Mouse (Mus musculus) myocyte (in vitro differentiated cells): Measurements from ENCODE around the gene Exo1. TPM values are rescaled to one million over a fixed set of nuclear protein-coding genes. Genes with fewer than 3 reads are reported as not detected.

Experiments
- H3K27me3 ChIP-seq: one replicate; pipeline ENCODE4 v1.6.1; 2011; ENCODE audit not compliant: control insufficient read depth, insufficient read depth, insufficient read length
- H3K36me3 ChIP-seq: one replicate; pipeline ENCODE4 v1.6.1; 2011; ENCODE audit not compliant: control insufficient read depth, insufficient read depth
- H3K4me2 ChIP-seq: one replicate; pipeline ENCODE4 v1.6.1; 2011; ENCODE audit warnings: low read depth, control low read depth
- H3K4me3 ChIP-seq: one replicate; pipeline ENCODE4 v1.5.1; 2011; ENCODE audit warnings: mild to moderate bottlenecking, control low read depth, moderate library complexity
- H3K79me2 ChIP-seq: one replicate; pipeline ENCODE4 v1.6.1; 2011; ENCODE audit not compliant: control insufficient read depth, insufficient read depth
- H3ac ChIP-seq: one replicate; pipeline ENCODE4 v1.6.1; 2011; ENCODE audit not compliant: control insufficient read depth, insufficient read length
- CEBPB ChIP-seq: IDR thresholded peaks from 2 replicates; pipeline ENCODE4 v1.6.1; 2011; ENCODE audit warnings: mild to moderate bottlenecking, moderate library complexity; ENCODE audit not compliant: poor library complexity, insufficient read depth, severe bottlenecking
- E2F4 ChIP-seq: IDR thresholded peaks from one replicate; pipeline ENCODE4 v1.6.1; 2011; ENCODE audit warnings: mild to moderate bottlenecking, control low read depth, moderate library complexity; ENCODE audit not compliant: insufficient read depth
- MAX ChIP-seq: IDR thresholded peaks from one replicate; pipeline ENCODE4 v1.6.1; 2011; ENCODE audit warnings: low read depth, mild to moderate bottlenecking, control low read depth
- MYOD1 ChIP-seq, 3 experiments: IDR thresholded peaks; one replicate each; pipeline ENCODE4 v1.6.1; 2011; ENCODE audit warnings: control low read depth in 2 of 3, low read depth in 2 of 3, mild to moderate bottlenecking in 2 of 3, moderate library complexity in 1 of 3; ENCODE audit not compliant: insufficient read length in 2 of 3, control insufficient read depth in 1 of 3
- MYOG ChIP-seq, 3 experiments: IDR thresholded peaks; one replicate each; pipeline ENCODE4 v1.6.1; 2011; ENCODE audit warnings: control low read depth in 2 of 3, low read depth in 2 of 3, mild to moderate bottlenecking in 2 of 3; ENCODE audit not compliant: insufficient read length in 2 of 3, control insufficient read depth in 1 of 3, insufficient read depth in 1 of 3
- POLR2A ChIP-seq: IDR thresholded peaks from one replicate; pipeline ENCODE4 v1.6.1; 2011; ENCODE audit warnings: low read depth, mild to moderate bottlenecking, control low read depth, moderate library complexity; ENCODE audit not compliant: insufficient read length
- POLR2AphosphoS2 ChIP-seq: IDR thresholded peaks from one replicate; pipeline ENCODE4 v1.6.1; 2011; ENCODE audit warnings: low read depth, control low read depth; ENCODE audit not compliant: insufficient read length
- REST ChIP-seq: IDR thresholded peaks from one replicate; pipeline ENCODE4 v1.6.1; 2011; ENCODE audit warnings: mild to moderate bottlenecking, control low read depth, moderate library complexity; ENCODE audit not compliant: insufficient read depth, insufficient read length
- SRF ChIP-seq: IDR thresholded peaks from one replicate; pipeline ENCODE4 v1.6.1; 2011; ENCODE audit warnings: low read depth; ENCODE audit not compliant: control insufficient read depth, insufficient read length
- TCF12 ChIP-seq: IDR thresholded peaks from one replicate; pipeline ENCODE4 v1.6.1; 2011; ENCODE audit warnings: mild to moderate bottlenecking, control low read depth; ENCODE audit not compliant: poor library complexity, insufficient read depth, severe bottlenecking
- TCF3 ChIP-seq: IDR thresholded peaks from one replicate; pipeline ENCODE4 v1.6.1; 2011; ENCODE audit warnings: low read depth, control low read depth; ENCODE audit not compliant: insufficient read length
- USF1 ChIP-seq: IDR thresholded peaks from one replicate; pipeline ENCODE4 v1.6.1; 2011; ENCODE audit warnings: low read depth, mild to moderate bottlenecking, control low read depth, moderate library complexity
- polyA plus RNA-seq: library from polyadenylated mRNA; unstranded; fragments of >200 nt; fragmentation: generic; extraction: Trizol; gene quantifications from one replicate; pipeline ENCODE4 v1.2.1, GENCODE M21; 2012; ENCODE audit warnings: missing spikeins

Exo1 gene
- polyA plus RNA-seq, 1 experiment: 2.3 TPM

- no peak overlapping the region for H3K4me2 ChIP-seq
- no peaks in the 10 kb centered on the region for H3K36me3 ChIP-seq
- H3K4me3 ChIP-seq: no peak overlapping the region
- TF ChIP-seq MYOD1 (IDR thresholded peaks at IDR 0.05; ENCODE audit: control insufficient read depth in 1 of 3, insufficient read length in 2 of 3, low read depth in 2 of 3) (no peak), E2F4 (no peak), MAX (no peak), TCF12 (no peak)
- no peaks in the 10 kb centered on the region for H3K79me2 ChIP-seq
- H3K27me3 ChIP-seq: no peaks in the 10 kb centered on the region
- no peak overlapping the region for H3ac ChIP-seq
Observed at GRCm38 (mm10) chr1:175913728-175914303, 33.4 kb downstream of the Exo1 start.

- H3K4me3 ChIP-seq: no peak within 1 kb of the TSS
- no peak within 1 kb of the TSS for H3K4me2 ChIP-seq
- no peak for TF ChIP-seq REST
- TF ChIP-seq CEBPB: no peak
- no peak for TF ChIP-seq POLR2A
- no peak for TF ChIP-seq E2F4
- TF ChIP-seq USF1: no peak
- no peak for TF ChIP-seq MYOD1 (IDR thresholded peaks at IDR 0.05; ENCODE audit: control insufficient read depth in 1 of 3, insufficient read length in 2 of 3, low read depth in 2 of 3)
- TF ChIP-seq TCF12: no peak
- TF ChIP-seq POLR2AphosphoS2: no peak
- no peak for TF ChIP-seq MAX
- no peak for TF ChIP-seq MYOG (IDR thresholded peaks at IDR 0.05; ENCODE audit: control insufficient read depth in 1 of 3, insufficient read depth in 1 of 3, insufficient read length in 2 of 3, low read depth in 2 of 3)
- no peak for TF ChIP-seq TCF3
- no peak for TF ChIP-seq SRF
- no peaks in the 10 kb centered on the region for H3K27me3 ChIP-seq
- no peaks in the 10 kb centered on the region for H3K79me2 ChIP-seq
- no peak within 1 kb of the TSS for H3ac ChIP-seq
- H3K36me3 ChIP-seq: no peaks in the 10 kb centered on the region
Observed at GRCm38 (mm10) chr1:175920029-175920428, 39.6 kb downstream of the Exo1 start, which contains the start of gene Gm38100. TSS of gene Gm38100 (plus strand) at chr1:175920329.

DNA sequence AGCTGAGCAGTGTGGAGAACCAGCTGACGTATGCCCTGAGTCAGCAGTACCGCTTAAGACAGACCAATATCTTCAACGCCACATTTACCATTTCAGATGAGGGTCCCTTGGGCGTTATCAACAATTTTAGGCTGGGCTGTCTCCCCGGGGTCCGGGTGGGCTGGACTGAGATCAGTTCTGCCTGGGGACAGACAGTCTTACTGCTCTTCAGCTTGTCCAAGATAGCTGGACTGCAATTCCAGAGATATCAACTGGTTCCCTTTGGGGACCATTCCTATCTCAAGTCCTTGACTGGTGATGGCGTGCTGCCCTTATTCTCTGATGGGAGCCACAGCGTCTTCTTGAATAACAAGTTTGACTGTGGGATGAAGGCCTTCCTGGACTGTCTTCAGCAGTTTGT is 40.7 kb downstream of the Exo1 start:
- H3K36me3 ChIP-seq: no peaks in the 10 kb centered on the region
- no peak overlapping the region for H3ac ChIP-seq
- H3K27me3 ChIP-seq: no peaks in the 10 kb centered on the region
- H3K79me2 ChIP-seq: no peaks in the 10 kb centered on the region
- no peak overlapping the region for H3K4me2 ChIP-seq
- no peak for TF ChIP-seq E2F4
- no peak for TF ChIP-seq TCF3
- H3K4me3 ChIP-seq: no peak overlapping the region

DNA sequence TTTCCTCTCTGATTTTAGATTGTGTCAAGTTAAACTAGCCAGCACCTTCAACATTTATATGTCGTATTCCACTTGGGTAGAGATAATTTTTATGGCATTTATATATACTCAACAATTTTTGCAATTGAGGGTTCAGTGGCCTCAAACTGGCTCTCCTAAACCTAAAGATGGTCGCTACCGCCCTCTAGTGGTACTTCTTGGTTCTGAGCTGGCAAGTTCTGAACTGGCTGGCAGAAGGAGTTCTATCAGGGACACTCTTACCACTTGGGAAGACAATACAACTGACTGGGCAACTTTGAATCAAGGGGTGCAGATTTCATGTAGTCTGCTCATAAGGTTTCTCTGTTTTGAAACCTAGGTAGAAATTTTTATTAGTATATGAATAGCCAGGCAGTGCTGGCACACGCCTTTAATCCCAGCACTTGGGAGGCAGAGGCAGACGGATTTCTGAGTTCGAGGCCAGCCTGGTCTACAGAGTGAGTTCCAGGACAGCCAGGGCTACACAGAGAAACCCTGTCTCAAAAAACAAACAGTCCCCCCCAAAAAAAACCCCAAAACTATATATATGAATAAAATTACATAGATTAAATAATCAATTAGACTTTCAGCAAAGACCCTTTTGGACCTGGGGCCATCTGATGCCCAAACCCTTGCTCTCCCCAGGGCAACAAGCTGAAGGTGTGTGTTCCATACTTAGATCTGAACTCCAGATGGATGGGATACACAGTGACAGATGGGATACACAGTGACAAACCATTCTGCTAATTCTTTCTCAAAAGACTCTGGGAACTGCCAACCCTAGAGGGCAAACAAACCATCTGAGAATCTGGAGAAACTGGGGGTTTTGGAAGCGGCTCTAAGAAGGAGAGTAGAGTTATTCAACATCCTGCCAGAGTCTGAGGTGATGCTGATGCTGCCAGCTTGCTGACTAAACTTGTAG is 43.7 kb downstream of the Exo1 start:
- H3K27me3 ChIP-seq: no peaks in the 10 kb centered on the region
- no peak overlapping the region for H3K4me2 ChIP-seq
- no peaks in the 10 kb centered on the region for H3K79me2 ChIP-seq
- TF ChIP-seq MYOD1 (IDR thresholded peaks at IDR 0.05; ENCODE audit: control insufficient read depth in 1 of 3, insufficient read length in 2 of 3, low read depth in 2 of 3): no peak
- no peak for TF ChIP-seq MAX
- H3ac ChIP-seq: no peak overlapping the region
- H3K4me3 ChIP-seq: no peak overlapping the region
- no peaks in the 10 kb centered on the region for H3K36me3 ChIP-seq

- no peaks in the 10 kb centered on the region for H3K36me3 ChIP-seq
- no peaks in the 10 kb centered on the region for H3K79me2 ChIP-seq
- no peak overlapping the region for H3ac ChIP-seq
- no peak overlapping the region for H3K4me2 ChIP-seq
- H3K4me3 ChIP-seq: no peak overlapping the region
- peaks cover 13% of the 10 kb centered on the region for H3K27me3 ChIP-seq
- peak in 1 of 3 experiments; percentile 36 for TF ChIP-seq MYOD1 (IDR thresholded peaks at IDR 0.05; ENCODE audit: control insufficient read depth in 1 of 3, insufficient read length in 2 of 3, low read depth in 2 of 3)
- no peak for TF ChIP-seq SRF
- no peak for TF ChIP-seq REST
- TF ChIP-seq USF1: no peak
- no peak for TF ChIP-seq MAX
- no peak for TF ChIP-seq CEBPB
- TF ChIP-seq TCF3: no peak
- no peak for TF ChIP-seq TCF12
- no peak for TF ChIP-seq POLR2AphosphoS2
- no peak for TF ChIP-seq E2F4
- no peak for TF ChIP-seq POLR2A
- peak in 1 of 3 experiments; percentile 7 for TF ChIP-seq MYOG (IDR thresholded peaks at IDR 0.05; ENCODE audit: control insufficient read depth in 1 of 3, insufficient read depth in 1 of 3, insufficient read length in 2 of 3, low read depth in 2 of 3)
Observed at GRCm38 (mm10) chr1:175931391-175931790, 51.0 kb downstream of the Exo1 start.
